Mouse (Mus musculus): Measurements from ENCODE around the gene Arhgef2. TPM values are rescaled to one million over a fixed set of nuclear protein-coding genes. Genes with fewer than 3 reads are reported as not detected.

Gene Arhgef2
- polyA plus RNA-seq, 1 experiment from 2014 or later, result 127 TPM

DNA sequence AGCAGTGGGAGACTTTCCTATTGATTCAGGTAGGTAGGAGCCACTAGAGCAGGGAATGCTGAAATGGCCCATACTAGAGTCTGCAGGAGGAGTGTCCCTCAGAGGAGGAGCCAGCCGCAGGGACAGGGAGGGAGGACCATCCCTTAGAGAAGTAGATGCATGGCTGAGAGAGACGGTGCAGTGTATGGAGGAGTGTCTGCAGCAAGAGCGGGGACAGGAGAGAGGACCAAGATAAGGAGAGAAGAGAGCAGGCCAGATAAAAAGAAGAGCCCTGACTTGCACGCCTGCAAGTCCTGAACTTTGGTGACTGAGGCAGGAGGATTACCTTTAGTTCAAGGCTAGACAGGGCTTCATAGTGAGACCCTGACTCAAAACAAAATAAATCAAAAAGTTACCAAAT, 21.3 kb downstream of the Arhgef2 start:
- Histone ChIP-seq H3K4me1 (ENCODE audit: control insufficient read depth, insufficient read depth, low read length) (peaks cover 36% of the 10 kb centered on the region), H3K9ac (ENCODE audit: low read depth, low read length) (0 out of 2 replicates have a peak overlapping the region, but pooled peaks have one; percentile 18), H3K27me3 (ENCODE audit: control insufficient read depth, insufficient read depth, low read length) (no peaks in the 10 kb centered on the region), H3K9me3 (ENCODE audit: control insufficient read depth, low read length) (no peaks in the 10 kb centered on the region), H3K36me3 (ENCODE audit: control insufficient read depth, insufficient read depth, low read length) (peaks cover 38% of the 10 kb centered on the region), H3K27ac (ENCODE audit: low read depth, low read length) (no peak overlapping the region), H3K4me3 (ENCODE audit: low read length) (no peak overlapping the region), H3K4me2 (replicated peaks; ENCODE audit: low read depth, low read length) (no peak overlapping the region)
- WGBS, result 49% methylated on average over 4 of the region's 4 CpGs
- no peak for ATAC-seq (ENCODE audit: low FRiP score, low TSS enrichment)

DNA sequence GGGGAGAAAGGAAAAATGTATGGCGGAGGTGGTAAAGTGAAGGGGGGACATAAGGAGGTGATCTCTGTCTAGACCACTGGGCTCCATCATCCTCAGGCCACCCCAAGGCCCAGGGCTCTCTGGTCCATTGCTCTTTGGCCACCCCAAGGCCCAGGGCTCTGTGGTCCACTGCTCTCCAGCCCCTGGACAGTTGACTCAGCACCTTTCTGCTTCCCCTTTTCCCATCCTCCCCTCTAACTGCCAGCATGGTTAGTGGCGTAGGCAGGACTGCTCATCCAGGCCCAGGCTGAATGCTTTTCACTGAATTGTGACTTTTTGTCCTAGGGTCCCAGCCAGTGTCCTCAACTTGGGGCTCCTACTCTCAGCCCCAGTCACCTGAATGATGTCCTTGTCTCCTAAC, 21.8 kb downstream of the Arhgef2 start:
- no peak overlapping the region for H3K4me2 ChIP-seq (replicated peaks; ENCODE audit: low read depth, low read length)
- no peak for ATAC-seq (ENCODE audit: low FRiP score, low TSS enrichment)
- no peak overlapping the region for H3K4me3 ChIP-seq (ENCODE audit: low read length)
- H3K9ac ChIP-seq (ENCODE audit: low read depth, low read length), result peak overlapping the region; percentile 18; the same call in 1 of the 2 replicates
- no peaks in the 10 kb centered on the region for H3K27me3 ChIP-seq (ENCODE audit: control insufficient read depth, insufficient read depth, low read length)
- H3K27ac ChIP-seq (ENCODE audit: low read depth, low read length), result no peak overlapping the region
- H3K9me3 ChIP-seq (ENCODE audit: control insufficient read depth, low read length), result no peaks in the 10 kb centered on the region
- peaks cover 43% of the 10 kb centered on the region for H3K36me3 ChIP-seq (ENCODE audit: control insufficient read depth, insufficient read depth, low read length)
- 74% methylated on average over 2 of the region's 2 CpGs for WGBS
- H3K4me1 ChIP-seq (ENCODE audit: control insufficient read depth, insufficient read depth, low read length), result peaks cover 36% of the 10 kb centered on the region

GRCm38 (mm10) chr3:88628766-88629165, 23.0 kb downstream of the Arhgef2 start:
- ATAC-seq (ENCODE audit: low FRiP score, low TSS enrichment), result no peak
- 54% methylated on average over 4 of the region's 4 CpGs for WGBS
- Histone ChIP-seq H3K27me3 (ENCODE audit: control insufficient read depth, insufficient read depth, low read length) (no peaks in the 10 kb centered on the region), H3K4me3 (ENCODE audit: low read length) (no peak overlapping the region), H3K4me2 (replicated peaks; ENCODE audit: low read depth, low read length) (no peak overlapping the region), H3K9me3 (ENCODE audit: control insufficient read depth, low read length) (no peaks in the 10 kb centered on the region), H3K9ac (ENCODE audit: low read depth, low read length) (no peak overlapping the region), H3K4me1 (ENCODE audit: control insufficient read depth, insufficient read depth, low read length) (peaks cover 31% of the 10 kb centered on the region), H3K27ac (ENCODE audit: low read depth, low read length) (no peak overlapping the region), H3K36me3 (ENCODE audit: control insufficient read depth, insufficient read depth, low read length) (peaks cover 55% of the 10 kb centered on the region)

DNA sequence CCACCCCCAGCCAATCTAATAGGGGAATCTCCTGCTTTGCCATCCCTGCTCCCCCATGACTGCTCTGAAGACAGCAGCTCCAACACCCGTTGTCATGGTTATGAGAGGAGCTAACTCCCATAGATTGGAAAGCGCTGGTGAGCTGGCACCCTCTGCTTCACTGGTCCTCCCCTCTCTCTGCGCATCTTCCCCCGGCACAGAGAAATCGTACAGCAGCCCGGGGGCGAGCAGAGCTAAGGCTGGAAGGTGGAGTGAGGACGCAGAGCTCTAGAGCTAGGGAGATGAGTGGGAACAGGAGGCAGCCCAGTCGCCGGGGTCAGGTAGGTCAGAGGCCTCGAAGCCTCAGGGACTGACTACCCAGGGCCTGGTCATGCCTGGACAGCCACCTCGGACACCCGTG, 23.5 kb downstream of the Arhgef2 start:
- Histone ChIP-seq H3K4me3 (ENCODE audit: low read length) (no peak overlapping the region), H3K4me1 (ENCODE audit: control insufficient read depth, insufficient read depth, low read length) (peaks cover 26% of the 10 kb centered on the region), H3K9me3 (ENCODE audit: control insufficient read depth, low read length) (no peaks in the 10 kb centered on the region), H3K27ac (ENCODE audit: low read depth, low read length) (no peak overlapping the region), H3K27me3 (ENCODE audit: control insufficient read depth, insufficient read depth, low read length) (no peaks in the 10 kb centered on the region), H3K9ac (ENCODE audit: low read depth, low read length) (no peak overlapping the region), H3K4me2 (replicated peaks; ENCODE audit: low read depth, low read length) (no peak overlapping the region), H3K36me3 (ENCODE audit: control insufficient read depth, insufficient read depth, low read length) (peaks cover 60% of the 10 kb centered on the region)
- ATAC-seq (ENCODE audit: low FRiP score, low TSS enrichment), result no peak
- 64% methylated on average over 13 of the region's 13 CpGs for WGBS

DNA sequence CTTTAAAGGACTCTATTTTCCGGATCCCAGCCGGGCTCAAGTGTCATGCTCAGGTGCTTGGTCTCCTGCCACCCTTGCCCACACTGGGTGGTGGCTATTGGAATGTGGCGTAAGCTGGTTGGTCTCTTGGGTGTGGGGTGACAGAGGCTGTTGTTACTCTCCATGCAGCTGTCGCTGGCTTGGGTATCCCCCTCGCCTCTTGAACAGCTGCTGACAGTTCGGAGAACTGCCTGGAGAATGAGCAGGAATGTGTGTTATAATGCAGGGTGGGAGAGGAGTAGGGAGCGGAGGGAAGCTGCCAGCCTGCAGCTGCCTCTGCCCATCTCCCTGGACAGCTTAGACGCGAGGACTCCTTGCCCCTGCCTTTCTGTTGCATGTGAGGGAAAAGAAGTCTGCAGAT, 24.3 kb downstream of the Arhgef2 start:
- Histone ChIP-seq H3K9ac (ENCODE audit: low read depth, low read length) (no peak overlapping the region), H3K4me3 (ENCODE audit: low read length) (no peak overlapping the region), H3K4me1 (ENCODE audit: control insufficient read depth, insufficient read depth, low read length) (peaks cover 18% of the 10 kb centered on the region), H3K27me3 (ENCODE audit: control insufficient read depth, insufficient read depth, low read length) (no peaks in the 10 kb centered on the region), H3K36me3 (ENCODE audit: control insufficient read depth, insufficient read depth, low read length) (peaks cover 64% of the 10 kb centered on the region), H3K4me2 (replicated peaks; ENCODE audit: low read depth, low read length) (no peak overlapping the region), H3K9me3 (ENCODE audit: control insufficient read depth, low read length) (no peaks in the 10 kb centered on the region), H3K27ac (ENCODE audit: low read depth, low read length) (no peak overlapping the region)
- ATAC-seq (ENCODE audit: low FRiP score, low TSS enrichment), result no peak
- WGBS, result 74% methylated on average over 9 of the region's 9 CpGs

DNA sequence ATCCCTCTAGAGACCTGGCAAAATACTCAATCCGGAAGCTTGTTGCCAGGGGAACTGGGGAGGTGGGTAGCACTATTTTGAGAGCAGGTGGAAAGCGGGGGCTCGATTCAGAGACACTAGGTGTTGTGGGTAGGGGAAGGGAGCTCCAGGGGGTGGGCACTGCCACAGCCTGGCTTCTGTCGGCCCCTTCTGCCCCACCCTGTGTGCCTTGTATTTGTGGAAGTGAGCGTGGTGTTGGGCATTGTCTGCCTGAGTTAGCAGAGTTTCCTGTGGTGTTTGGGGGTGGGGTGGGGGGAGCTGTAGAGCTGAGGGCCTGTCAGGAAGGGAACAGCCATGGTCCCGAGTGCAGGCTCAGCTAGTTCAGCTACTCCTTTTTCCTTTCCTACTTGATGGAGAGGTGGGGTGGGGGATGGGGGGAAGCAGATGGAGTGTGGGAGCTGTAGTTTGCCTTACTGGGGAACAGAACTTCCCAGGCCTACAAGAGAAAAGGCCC, 25.1 kb downstream of the Arhgef2 start:
- no peak overlapping the region for H3K27ac ChIP-seq (ENCODE audit: low read depth, low read length)
- H3K27me3 ChIP-seq (ENCODE audit: control insufficient read depth, insufficient read depth, low read length), result no peaks in the 10 kb centered on the region
- no peaks in the 10 kb centered on the region for H3K9me3 ChIP-seq (ENCODE audit: control insufficient read depth, low read length)
- no peak overlapping the region for H3K4me3 ChIP-seq (ENCODE audit: low read length)
- no peak overlapping the region for H3K4me2 ChIP-seq (replicated peaks; ENCODE audit: low read depth, low read length)
- ATAC-seq (ENCODE audit: low FRiP score, low TSS enrichment), result no peak
- H3K4me1 ChIP-seq (ENCODE audit: control insufficient read depth, insufficient read depth, low read length), result peaks cover 15% of the 10 kb centered on the region; the same call in 1 of the 2 replicates
- peaks cover 72% of the 10 kb centered on the region for H3K36me3 ChIP-seq (ENCODE audit: control insufficient read depth, insufficient read depth, low read length)
- WGBS, result 73% methylated on average over 6 of the region's 6 CpGs
- no peak overlapping the region for H3K9ac ChIP-seq (ENCODE audit: low read depth, low read length)

DNA sequence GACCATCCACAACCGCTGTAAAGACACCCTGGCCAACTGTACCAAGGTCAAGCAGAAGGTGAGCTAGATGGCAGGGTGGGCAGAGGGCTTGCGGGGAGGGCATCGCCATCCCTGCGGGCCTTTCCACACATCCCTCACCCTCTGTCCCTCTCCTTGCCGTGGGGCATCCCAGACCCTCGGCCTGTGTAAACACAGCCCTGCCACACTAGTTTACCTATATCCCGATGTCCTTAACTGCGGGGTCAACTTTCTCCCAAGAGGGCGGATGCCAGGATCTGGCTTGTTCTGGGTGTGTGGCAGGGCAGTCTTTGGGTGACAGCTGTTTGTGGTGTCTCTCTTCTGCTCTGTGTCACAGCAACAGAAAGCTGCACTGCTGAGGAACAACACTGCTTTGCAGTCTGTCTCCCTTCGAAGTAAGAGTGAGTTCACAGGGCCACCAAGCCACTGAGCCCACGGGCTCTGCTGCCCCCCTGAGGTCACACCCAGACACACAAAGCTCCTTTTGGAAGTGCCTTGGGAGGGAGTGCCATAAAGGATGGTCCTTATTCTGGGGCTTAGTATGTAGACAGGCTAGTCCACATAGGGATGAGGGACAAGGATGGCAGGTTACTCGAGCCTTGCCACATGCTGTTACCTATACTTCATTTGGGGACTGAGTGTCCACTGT, 26.3 kb downstream of the Arhgef2 start:
- no peak overlapping the region for H3K4me3 ChIP-seq (ENCODE audit: low read length)
- no peak overlapping the region for H3K27ac ChIP-seq (ENCODE audit: low read depth, low read length)
- H3K4me1 ChIP-seq (ENCODE audit: control insufficient read depth, insufficient read depth, low read length), result peaks cover 5% of the 10 kb centered on the region; the same call in 1 of the 2 replicates
- no peaks in the 10 kb centered on the region for H3K9me3 ChIP-seq (ENCODE audit: control insufficient read depth, low read length)
- no peak overlapping the region for H3K4me2 ChIP-seq (replicated peaks; ENCODE audit: low read depth, low read length)
- H3K36me3 ChIP-seq (ENCODE audit: control insufficient read depth, insufficient read depth, low read length), result peaks cover 79% of the 10 kb centered on the region
- H3K9ac ChIP-seq (ENCODE audit: low read depth, low read length), result no peak overlapping the region
- no peaks in the 10 kb centered on the region for H3K27me3 ChIP-seq (ENCODE audit: control insufficient read depth, insufficient read depth, low read length)
- WGBS, result 72% methylated on average over 12 of the region's 12 CpGs
- peak; percentile 13; the same call in 1 of the 2 replicates for ATAC-seq (ENCODE audit: low FRiP score, low TSS enrichment)

- H3K4me1 ChIP-seq (ENCODE audit: control insufficient read depth, insufficient read depth, low read length), result no peaks in the 10 kb centered on the region; the same call in 1 of the 2 replicates
- no peak overlapping the region for H3K27ac ChIP-seq (ENCODE audit: low read depth, low read length)
- no peak for ATAC-seq (ENCODE audit: low FRiP score, low TSS enrichment)
- no peaks in the 10 kb centered on the region for H3K27me3 ChIP-seq (ENCODE audit: control insufficient read depth, insufficient read depth, low read length)
- no peak overlapping the region for H3K4me3 ChIP-seq (ENCODE audit: low read length)
- H3K9me3 ChIP-seq (ENCODE audit: control insufficient read depth, low read length), result no peaks in the 10 kb centered on the region
- H3K36me3 ChIP-seq (ENCODE audit: control insufficient read depth, insufficient read depth, low read length), result peaks cover 88% of the 10 kb centered on the region
- 93% methylated on average over 10 of the region's 10 CpGs for WGBS
- H3K4me2 ChIP-seq (replicated peaks; ENCODE audit: low read depth, low read length), result no peak overlapping the region
- H3K9ac ChIP-seq (ENCODE audit: low read depth, low read length), result no peak overlapping the region
These were observed 27.3 kb downstream of the Arhgef2 start for GRCm38 (mm10) chr3:88633056-88633455.

DNA sequence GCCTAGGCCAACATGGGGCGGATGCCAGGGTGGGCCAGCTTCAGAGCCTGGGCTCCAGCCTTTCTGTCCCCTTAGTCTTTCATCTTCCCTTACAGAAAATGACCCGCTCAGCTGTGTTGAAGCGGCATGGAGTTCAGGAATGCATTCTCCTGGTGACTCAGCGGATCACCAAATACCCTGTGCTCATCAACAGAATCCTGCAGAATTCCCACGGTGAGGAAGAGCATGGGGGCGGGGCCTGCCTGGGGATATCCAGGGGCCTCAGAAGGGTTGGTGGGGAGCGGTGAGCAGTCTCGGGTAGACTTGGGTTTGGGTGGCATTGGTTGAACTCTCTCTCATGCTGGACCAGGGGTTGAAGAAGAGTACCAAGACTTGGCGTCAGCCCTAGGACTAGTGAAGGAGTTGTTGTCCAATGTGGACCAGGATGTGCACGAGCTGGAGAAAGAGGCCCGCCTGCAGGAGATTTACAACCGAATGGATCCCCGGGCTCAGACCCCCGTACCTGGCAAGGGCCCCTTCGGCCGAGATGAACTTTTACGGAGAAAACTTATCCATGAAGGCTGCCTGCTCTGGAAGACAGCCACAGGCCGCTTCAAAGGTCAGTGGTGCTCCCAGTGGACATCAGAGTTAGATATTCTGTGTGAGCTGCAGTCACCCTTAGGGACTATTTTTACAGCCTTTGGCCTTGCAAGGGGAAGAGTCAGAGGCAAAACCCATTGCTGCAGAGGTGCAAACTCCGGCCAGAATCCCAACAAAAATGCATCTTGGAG, 29.9 kb downstream of the Arhgef2 start:
- no peak overlapping the region for H3K27ac ChIP-seq (ENCODE audit: low read depth, low read length)
- no peak overlapping the region for H3K9ac ChIP-seq (ENCODE audit: low read depth, low read length)
- H3K4me3 ChIP-seq (ENCODE audit: low read length), result no peak overlapping the region
- no peaks in the 10 kb centered on the region for H3K9me3 ChIP-seq (ENCODE audit: control insufficient read depth, low read length)
- ATAC-seq (ENCODE audit: low FRiP score, low TSS enrichment), result no peak
- 92% methylated on average over 19 of the region's 19 CpGs for WGBS
- H3K36me3 ChIP-seq (ENCODE audit: control insufficient read depth, insufficient read depth, low read length), result peaks cover 96% of the 10 kb centered on the region
- no peaks in the 10 kb centered on the region for H3K27me3 ChIP-seq (ENCODE audit: control insufficient read depth, insufficient read depth, low read length)
- no peak overlapping the region for H3K4me2 ChIP-seq (replicated peaks; ENCODE audit: low read depth, low read length)
- H3K4me1 ChIP-seq (ENCODE audit: control insufficient read depth, insufficient read depth, low read length), result no peaks in the 10 kb centered on the region

Measured in kidney, embryonic 14.5 days (tissue).